Mouse (Mus musculus) E14TG2a.4 (cell line): ENCODE results near the gene Sar1a.

Source experiments
- CTCF ChIP-seq: conservative IDR thresholded peaks from 2 replicates; pipeline ENCODE4 v1.5.1; 2014; ENCODE audit warnings: low read length
- NANOG ChIP-seq: IDR thresholded peaks from 2 replicates; pipeline ENCODE4 v1.6.1; 2014; ENCODE audit warnings: borderline replicate concordance, low read length, mixed read lengths
- POU5F1 ChIP-seq: IDR thresholded peaks from 2 replicates; pipeline ENCODE4 v1.6.1; 2014; ENCODE audit warnings: low read length, borderline replicate concordance

GRCm38 (mm10) chr10:61741306-61741705 is 61.2 kb downstream of the Sar1a start:
- TF ChIP-seq POU5F1 (no peak), CTCF (no peak), NANOG (no peak)
